Mouse (Mus musculus) embryonic facial prominence, embryonic 10.5 days (tissue): Measurements from ENCODE around the gene Snrnp25. TPM values are rescaled to one million over a fixed set of nuclear protein-coding genes. Genes with fewer than 3 reads are reported as not detected.

ENCODE experiments used
- DNase-seq: peaks from one replicate; pipeline ENCODE4 v3.0.0-alpha.2; 2017; ENCODE audit warnings: low spot score
- H3K27ac ChIP-seq: fragments of 300-500 bp; sonication (generic); replicated peaks from 2 replicates; pipeline ENCODE4 v1.5.1; 2016; ENCODE audit warnings: mild to moderate bottlenecking
- H3K27me3 ChIP-seq: fragments of 300-500 bp; sonication (generic); replicated peaks from 2 replicates; pipeline ENCODE4 v1.6.1; 2016; ENCODE audit warnings: low read depth, mild to moderate bottlenecking; ENCODE audit not compliant: poor library complexity, severe bottlenecking
- H3K36me3 ChIP-seq: fragments of 300-500 bp; sonication (generic); replicated peaks from 2 replicates; pipeline ENCODE4 v1.6.1; 2016; ENCODE audit warnings: mild to moderate bottlenecking, moderate library complexity
- H3K4me1 ChIP-seq: fragments of 300-500 bp; sonication (generic); 2 replicates; pipeline ENCODE4 v1.6.1; 2016
- H3K4me3 ChIP-seq: fragments of 300-500 bp; sonication (generic); 2 replicates; pipeline ENCODE4 v1.5.1; 2016; ENCODE audit warnings: mild to moderate bottlenecking, moderate library complexity
- H3K9me3 ChIP-seq: fragments of 300-500 bp; sonication (generic); 2 replicates; pipeline ENCODE4 v1.6.1; 2016; ENCODE audit warnings: mild to moderate bottlenecking
- WGBS: fragments of 180-500 bp; shearing (Covaris S2); methylation state at CpG from one replicate; pipeline ENCODE4 v1.1.7; 2016; 5-methylcytosine and 5-hydroxymethylcytosine counted together
- polyA plus RNA-seq: library from polyadenylated mRNA; unstranded; fragments of >200 nt; fragmentation: Nextera tagmentation; extraction: Ambion mirVana; gene quantifications from 2 replicates; pipeline ENCODE4 v1.2.1, GENCODE M21; 2016

Gene Snrnp25
- 102 and 106 TPM in 2 replicates for polyA plus RNA-seq

- DNase-seq, result peak; percentile 96
- H3K4me3 ChIP-seq, result peak within 1 kb of the TSS; percentile 67
- under 1% methylated on average over 52 of the region's 52 CpGs for WGBS
- H3K4me1 ChIP-seq, result peaks cover 19% of the 10 kb centered on the region
- no peaks in the 10 kb centered on the region for H3K9me3 ChIP-seq
- H3K27ac ChIP-seq, result peak within 1 kb of the TSS; percentile 87
- H3K36me3 ChIP-seq, result peaks cover 35% of the 10 kb centered on the region
- H3K27me3 ChIP-seq, result 0 out of 2 replicates have a peak, but pooled peaks cover 3% of the 10 kb centered on the region
These were observed at the start of gene Snrnp25 for GRCm38 (mm10) chr11:32205058-32205873. TSS of gene Snrnp25 (plus strand) at chr11:32205415.

DNA sequence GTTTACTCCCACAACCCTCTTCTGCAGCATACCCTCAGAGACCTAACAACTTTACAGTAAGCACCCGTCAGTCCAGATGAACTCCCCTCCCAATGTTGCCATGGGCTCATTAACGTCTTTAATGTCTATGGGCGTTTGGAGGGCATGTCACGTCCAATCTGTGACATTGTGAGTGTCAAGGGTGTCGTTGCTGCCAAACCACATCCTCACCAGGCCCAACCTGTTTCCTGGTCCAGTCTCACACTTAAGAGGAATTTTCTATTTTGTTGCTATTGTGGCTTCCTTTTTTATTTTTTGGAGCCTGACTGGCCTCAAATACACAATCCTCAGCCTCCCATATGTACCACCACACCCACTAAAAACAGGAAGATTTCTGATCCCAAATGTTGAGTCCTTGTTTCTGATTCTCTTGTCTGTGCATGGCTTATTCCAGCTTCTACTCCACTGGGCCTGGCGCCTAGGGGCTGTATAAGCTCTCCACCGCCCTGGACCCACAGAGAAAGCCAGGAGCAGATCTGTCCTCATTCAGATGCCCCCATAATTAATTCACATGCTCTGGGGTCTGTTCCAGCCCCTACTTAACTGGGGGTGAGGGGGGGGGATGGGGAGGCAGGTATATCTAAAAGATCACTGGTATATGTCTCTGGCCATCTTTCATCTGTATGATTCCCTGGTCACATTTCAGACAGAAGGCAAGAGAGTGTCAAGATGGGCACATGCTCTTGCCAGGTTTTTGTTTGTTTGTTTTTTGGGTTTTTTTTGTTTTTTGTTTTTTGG lies 48.2 kb upstream of the Snrnp25 start:
- peaks cover 14% of the 10 kb centered on the region for H3K4me1 ChIP-seq
- no peaks in the 10 kb centered on the region for H3K36me3 ChIP-seq
- H3K27ac ChIP-seq, result peak overlapping the region; percentile 30; the same call in 1 of the 2 replicates
- peaks cover 34% of the 10 kb centered on the region for H3K27me3 ChIP-seq
- no peak for DNase-seq
- no peak overlapping the region for H3K4me3 ChIP-seq
- WGBS, result 83% methylated on average over 7 of the region's 7 CpGs
- H3K9me3 ChIP-seq, result no peaks in the 10 kb centered on the region

GRCm38 (mm10) chr11:32157791-32158594 lies 47.2 kb upstream of the Snrnp25 start:
- Histone ChIP-seq H3K9me3 (no peaks in the 10 kb centered on the region), H3K27me3 (peaks cover 35% of the 10 kb centered on the region), H3K27ac (peak overlapping the region; percentile 70), H3K4me1 (peaks cover 19% of the 10 kb centered on the region), H3K36me3 (no peaks in the 10 kb centered on the region), H3K4me3 (no peak overlapping the region)
- 60% methylated on average over 18 of the region's 18 CpGs for WGBS
- DNase-seq, result peak; percentile 29

- no peak for DNase-seq
- H3K27me3 ChIP-seq, result peaks cover 35% of the 10 kb centered on the region
- H3K36me3 ChIP-seq, result no peaks in the 10 kb centered on the region
- H3K9me3 ChIP-seq, result no peaks in the 10 kb centered on the region
- no peak overlapping the region for H3K4me3 ChIP-seq
- H3K4me1 ChIP-seq, result peaks cover 19% of the 10 kb centered on the region
- H3K27ac ChIP-seq, result no peak overlapping the region
- WGBS, result 94% methylated on average over 3 of the region's 3 CpGs
These were observed 46.0 kb upstream of the Snrnp25 start for GRCm38 (mm10) chr11:32159176-32159575.

GRCm38 (mm10) chr11:32160341-32160740 lies 44.9 kb upstream of the Snrnp25 start:
- no peak overlapping the region for H3K27ac ChIP-seq
- H3K9me3 ChIP-seq, result no peaks in the 10 kb centered on the region
- no peak overlapping the region for H3K4me3 ChIP-seq
- H3K4me1 ChIP-seq, result peaks cover 19% of the 10 kb centered on the region
- DNase-seq, result no peak
- H3K36me3 ChIP-seq, result no peaks in the 10 kb centered on the region
- peaks cover 35% of the 10 kb centered on the region for H3K27me3 ChIP-seq
- 76% methylated on average over 7 of the region's 7 CpGs for WGBS

DNA sequence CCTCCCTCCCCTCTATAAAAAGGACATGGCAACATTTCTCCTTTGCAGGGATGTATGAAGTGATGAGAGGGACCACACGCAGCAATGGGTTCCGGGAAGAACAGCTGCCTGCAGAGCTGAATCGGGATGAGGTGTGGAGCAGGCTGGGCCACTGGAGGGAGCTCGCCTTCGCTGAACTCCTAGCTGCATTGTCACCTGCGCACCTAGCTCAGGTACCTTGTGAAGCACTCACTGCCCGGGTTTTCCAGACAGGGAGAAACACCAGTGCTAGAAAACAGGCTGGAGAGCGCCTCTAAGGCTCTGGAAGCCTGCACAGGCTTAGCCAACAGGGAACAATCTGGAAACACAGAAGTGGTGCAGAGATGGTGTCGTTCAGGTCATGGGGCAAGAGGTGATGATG lies 43.7 kb upstream of the Snrnp25 start:
- Histone ChIP-seq H3K36me3 (no peaks in the 10 kb centered on the region), H3K9me3 (no peaks in the 10 kb centered on the region), H3K4me1 (peaks cover 19% of the 10 kb centered on the region), H3K27ac (peak overlapping the region; percentile 80), H3K27me3 (peaks cover 35% of the 10 kb centered on the region), H3K4me3 (peak overlapping the region; percentile 51)
- DNase-seq, result peak; percentile 62
- 5% methylated on average over 9 of the region's 9 CpGs for WGBS

GRCm38 (mm10) chr11:32161922-32162804 lies 43.1 kb upstream of the Snrnp25 start:
- H3K36me3 ChIP-seq, result no peaks in the 10 kb centered on the region
- peak overlapping the region; percentile 80 for H3K27ac ChIP-seq
- no peaks in the 10 kb centered on the region for H3K9me3 ChIP-seq
- peak overlapping the region; percentile 51 for H3K4me3 ChIP-seq
- peak; percentile 93 for DNase-seq
- WGBS, result 14% methylated on average over 28 of the region's 28 CpGs
- H3K4me1 ChIP-seq, result peaks cover 23% of the 10 kb centered on the region
- H3K27me3 ChIP-seq, result peaks cover 35% of the 10 kb centered on the region

DNA sequence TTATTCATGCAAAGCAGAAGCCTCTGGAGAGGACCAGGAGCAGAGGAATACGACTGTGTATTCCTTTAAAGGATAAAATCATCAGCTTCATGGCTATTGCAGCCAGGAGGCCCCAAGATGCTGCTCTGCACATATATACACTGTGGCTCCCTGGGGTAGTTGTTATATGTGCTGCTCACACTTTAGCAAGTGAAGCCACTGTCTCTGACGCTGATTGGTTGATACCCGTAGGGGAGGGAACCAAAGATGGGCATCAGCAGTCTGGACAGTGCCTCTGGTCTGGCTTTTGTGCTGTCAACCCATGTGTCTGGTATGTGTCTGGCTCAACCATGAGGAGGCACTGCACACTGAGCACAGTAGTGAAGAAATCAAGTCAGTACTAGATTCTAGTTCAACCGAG lies 38.5 kb upstream of the Snrnp25 start:
- WGBS, result 81% methylated on average over 4 of the region's 4 CpGs
- DNase-seq, result no peak

GRCm38 (mm10) chr11:32178506-32178905 lies 26.7 kb upstream of the Snrnp25 start:
- no peaks in the 10 kb centered on the region for H3K9me3 ChIP-seq
- no peaks in the 10 kb centered on the region for H3K36me3 ChIP-seq
- no peaks in the 10 kb centered on the region for H3K4me1 ChIP-seq
- no peaks in the 10 kb centered on the region for H3K27me3 ChIP-seq
- H3K27ac ChIP-seq, result no peak overlapping the region
- H3K4me3 ChIP-seq, result no peak overlapping the region
- no peak for DNase-seq
- 83% methylated on average over 1 of the region's 1 CpGs for WGBS

More for the DNA sequence above, 38.5 kb upstream of the Snrnp25 start:
- Histone ChIP-seq H3K4me3 (no peak overlapping the region), H3K9me3 (no peaks in the 10 kb centered on the region), H3K36me3 (no peaks in the 10 kb centered on the region), H3K27ac (no peak overlapping the region), H3K27me3 (peaks cover 4% of the 10 kb centered on the region), H3K4me1 (peaks cover 12% of the 10 kb centered on the region)

DNA sequence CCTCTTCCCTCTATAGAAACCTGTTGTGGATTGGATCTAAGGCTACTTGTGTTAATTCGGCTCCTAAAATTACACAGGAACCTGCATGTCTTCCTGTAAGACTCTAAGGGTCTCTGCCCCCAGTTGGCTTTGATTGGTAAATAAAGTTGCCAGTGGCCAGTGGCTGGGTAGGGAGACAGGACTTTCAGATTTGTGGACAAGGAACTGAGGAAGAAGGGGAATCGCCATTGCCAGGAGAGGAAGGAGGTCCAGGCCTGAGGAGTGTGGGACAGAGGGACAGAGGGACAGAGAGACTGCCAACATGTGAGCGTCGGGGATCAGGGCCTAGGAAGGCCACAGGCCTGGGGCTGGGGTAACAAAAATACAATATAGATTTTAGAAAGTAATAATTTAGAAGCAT lies 24.0 kb upstream of the Snrnp25 start:
- WGBS, result 77% methylated on average over 4 of the region's 4 CpGs

GRCm38 (mm10) chr11:32181973-32182868 lies 23.0 kb upstream of the Snrnp25 start:
- no peaks in the 10 kb centered on the region for H3K4me1 ChIP-seq
- H3K9me3 ChIP-seq, result no peaks in the 10 kb centered on the region
- no peak overlapping the region for H3K27ac ChIP-seq
- H3K36me3 ChIP-seq, result no peaks in the 10 kb centered on the region
- DNase-seq, result peak; percentile 77
- 47% methylated on average over 25 of the region's 25 CpGs for WGBS
- H3K4me3 ChIP-seq, result no peak overlapping the region
- H3K27me3 ChIP-seq, result no peaks in the 10 kb centered on the region

More for the DNA sequence above, 24.0 kb upstream of the Snrnp25 start:
- no peak overlapping the region for H3K4me3 ChIP-seq
- no peaks in the 10 kb centered on the region for H3K4me1 ChIP-seq
- H3K9me3 ChIP-seq, result no peaks in the 10 kb centered on the region
- H3K27me3 ChIP-seq, result no peaks in the 10 kb centered on the region
- no peaks in the 10 kb centered on the region for H3K36me3 ChIP-seq
- no peak overlapping the region for H3K27ac ChIP-seq
- no peak for DNase-seq
